Mouse (Mus musculus): Measurements from ENCODE around the gene Tmem266. TPM values are rescaled to one million over a fixed set of nuclear protein-coding genes. Genes with fewer than 3 reads are reported as not detected.

Tmem266 gene
- polyA plus RNA-seq, 1 experiment from 2014 or later = 0.31 TPM

GRCm38 (mm10) chr9:55313619-55314261 lies 13.0 kb upstream of the Tmem266 start:
- no peak overlapping the region for H3K4me3 ChIP-seq
- H3K36me3 ChIP-seq = no peaks in the 10 kb centered on the region
- H3K27ac ChIP-seq (replicated peaks) = no peak overlapping the region
- no peaks in the 10 kb centered on the region for H3K4me1 ChIP-seq
- DNase-seq (ENCODE audit: low spot score) = no peak
- no peaks in the 10 kb centered on the region for H3K9me3 ChIP-seq (replicated peaks)
- no peaks in the 10 kb centered on the region for H3K27me3 ChIP-seq (ENCODE audit: low read depth, poor library complexity, severe bottlenecking)
- WGBS = 72% methylated on average over 12 of the region's 12 CpGs

- Histone ChIP-seq H3K9me3 (replicated peaks) (no peaks in the 10 kb centered on the region), H3K27ac (replicated peaks) (no peak overlapping the region), H3K4me1 (peaks cover 23% of the 10 kb centered on the region), H3K4me3 (no peak overlapping the region), H3K36me3 (no peaks in the 10 kb centered on the region), H3K27me3 (ENCODE audit: low read depth, poor library complexity, severe bottlenecking) (peaks cover 33% of the 10 kb centered on the region)
- DNase-seq (ENCODE audit: low spot score) = no peak
- WGBS = 78% methylated on average over 1 of the region's 1 CpGs
These were observed 4.1 kb upstream of the Tmem266 start for GRCm38 (mm10) chr9:55322641-55323040.

- H3K9me3 ChIP-seq (replicated peaks) = no peaks in the 10 kb centered on the region
- H3K27ac ChIP-seq (replicated peaks) = no peak overlapping the region
- H3K36me3 ChIP-seq = no peaks in the 10 kb centered on the region
- H3K27me3 ChIP-seq (ENCODE audit: low read depth, poor library complexity, severe bottlenecking) = peaks cover 47% of the 10 kb centered on the region
- peaks cover 29% of the 10 kb centered on the region for H3K4me1 ChIP-seq
- 53% methylated on average over 8 of the region's 8 CpGs for WGBS
- no peak overlapping the region for H3K4me3 ChIP-seq
- no peak for DNase-seq (ENCODE audit: low spot score)
These were observed 2.6 kb upstream of the Tmem266 start for GRCm38 (mm10) chr9:55324085-55324484.

GRCm38 (mm10) chr9:55324516-55324915 lies 2.2 kb upstream of the Tmem266 start:
- no peak overlapping the region for H3K4me3 ChIP-seq
- H3K36me3 ChIP-seq = no peaks in the 10 kb centered on the region
- peaks cover 52% of the 10 kb centered on the region for H3K27me3 ChIP-seq (ENCODE audit: low read depth, poor library complexity, severe bottlenecking)
- no peak for DNase-seq (ENCODE audit: low spot score)
- H3K4me1 ChIP-seq = peaks cover 29% of the 10 kb centered on the region
- no peak overlapping the region for H3K27ac ChIP-seq (replicated peaks)
- 55% methylated on average over 10 of the region's 10 CpGs for WGBS
- no peaks in the 10 kb centered on the region for H3K9me3 ChIP-seq (replicated peaks)

- DNase-seq (ENCODE audit: low spot score) = peak; percentile 20
- Histone ChIP-seq H3K4me1 (peaks cover 29% of the 10 kb centered on the region), H3K9me3 (replicated peaks) (no peaks in the 10 kb centered on the region), H3K27ac (replicated peaks) (no peak overlapping the region), H3K4me3 (no peak overlapping the region), H3K27me3 (ENCODE audit: low read depth, poor library complexity, severe bottlenecking) (peaks cover 53% of the 10 kb centered on the region), H3K36me3 (no peaks in the 10 kb centered on the region)
- WGBS = 19% methylated on average over 1 of the region's 1 CpGs
These were observed 1.7 kb upstream of the Tmem266 start for GRCm38 (mm10) chr9:55325061-55325460.

GRCm38 (mm10) chr9:55325564-55326514 lies 874 bp upstream of the Tmem266 start:
- H3K4me1 ChIP-seq = peaks cover 29% of the 10 kb centered on the region
- DNase-seq (ENCODE audit: low spot score) = no peak
- WGBS = 19% methylated on average over 18 of the region's 18 CpGs

GRCm38 (mm10) chr9:55327234-55327615 lies 512 bp downstream of the Tmem266 start:
- H3K36me3 ChIP-seq = no peaks in the 10 kb centered on the region
- peak overlapping the region; percentile 83 for H3K4me3 ChIP-seq
- peaks cover 73% of the 10 kb centered on the region for H3K27me3 ChIP-seq (ENCODE audit: low read depth, poor library complexity, severe bottlenecking)
- H3K4me1 ChIP-seq = peaks cover 29% of the 10 kb centered on the region
- H3K9me3 ChIP-seq (replicated peaks) = no peaks in the 10 kb centered on the region
- H3K27ac ChIP-seq (replicated peaks) = peak overlapping the region; percentile 90
- under 1% methylated on average over 13 of the region's 13 CpGs for WGBS
- no peak for DNase-seq (ENCODE audit: low spot score)

More at GRCm38 (mm10) chr9:55325564-55326514, 874 bp upstream of the Tmem266 start:
- H3K4me3 ChIP-seq = peak overlapping the region; percentile 83
- H3K36me3 ChIP-seq = no peaks in the 10 kb centered on the region
- peaks cover 60% of the 10 kb centered on the region for H3K27me3 ChIP-seq (ENCODE audit: low read depth, poor library complexity, severe bottlenecking)
- peak overlapping the region; percentile 90 for H3K27ac ChIP-seq (replicated peaks)
- H3K9me3 ChIP-seq (replicated peaks) = no peaks in the 10 kb centered on the region

- Histone ChIP-seq H3K36me3 (no peaks in the 10 kb centered on the region), H3K9me3 (replicated peaks) (no peaks in the 10 kb centered on the region), H3K27ac (replicated peaks) (no peak overlapping the region), H3K4me3 (peak overlapping the region; percentile 5; the same call in 1 of the 2 replicates), H3K4me1 (peaks cover 35% of the 10 kb centered on the region), H3K27me3 (ENCODE audit: low read depth, poor library complexity, severe bottlenecking) (peaks cover 76% of the 10 kb centered on the region)
- 25% methylated on average over 14 of the region's 14 CpGs for WGBS
- no peak for DNase-seq (ENCODE audit: low spot score)
These were observed 1.6 kb downstream of the Tmem266 start for GRCm38 (mm10) chr9:55328151-55328918.

GRCm38 (mm10) chr9:55329401-55329800 lies 2.7 kb downstream of the Tmem266 start:
- Histone ChIP-seq H3K4me3 (no peak overlapping the region), H3K4me1 (peaks cover 35% of the 10 kb centered on the region), H3K27ac (replicated peaks) (no peak overlapping the region), H3K36me3 (no peaks in the 10 kb centered on the region), H3K9me3 (replicated peaks) (no peaks in the 10 kb centered on the region), H3K27me3 (ENCODE audit: low read depth, poor library complexity, severe bottlenecking) (peaks cover 68% of the 10 kb centered on the region)
- WGBS = 78% methylated on average over 6 of the region's 6 CpGs
- DNase-seq (ENCODE audit: low spot score) = no peak

GRCm38 (mm10) chr9:55332476-55332875 lies 5.8 kb downstream of the Tmem266 start:
- Histone ChIP-seq H3K9me3 (replicated peaks) (no peaks in the 10 kb centered on the region), H3K4me3 (no peak overlapping the region), H3K27me3 (ENCODE audit: low read depth, poor library complexity, severe bottlenecking) (peaks cover 45% of the 10 kb centered on the region), H3K27ac (replicated peaks) (no peak overlapping the region), H3K36me3 (no peaks in the 10 kb centered on the region), H3K4me1 (peaks cover 13% of the 10 kb centered on the region)
- WGBS = 49% methylated on average over 5 of the region's 5 CpGs
- no peak for DNase-seq (ENCODE audit: low spot score)

GRCm38 (mm10) chr9:55332949-55333348 lies 6.2 kb downstream of the Tmem266 start:
- Histone ChIP-seq H3K9me3 (replicated peaks) (no peaks in the 10 kb centered on the region), H3K4me3 (no peak overlapping the region), H3K4me1 (peaks cover 10% of the 10 kb centered on the region), H3K27me3 (ENCODE audit: low read depth, poor library complexity, severe bottlenecking) (peaks cover 41% of the 10 kb centered on the region), H3K36me3 (no peaks in the 10 kb centered on the region), H3K27ac (replicated peaks) (no peak overlapping the region)
- 45% methylated on average over 7 of the region's 7 CpGs for WGBS
- peak; percentile 22 for DNase-seq (ENCODE audit: low spot score)

- Histone ChIP-seq H3K27me3 (ENCODE audit: low read depth, poor library complexity, severe bottlenecking) (no peaks in the 10 kb centered on the region), H3K9me3 (replicated peaks) (no peaks in the 10 kb centered on the region)
- WGBS = 86% methylated on average over 7 of the region's 7 CpGs
These were observed 17.5 kb downstream of the Tmem266 start for GRCm38 (mm10) chr9:55344165-55344564.

More at GRCm38 (mm10) chr9:55344165-55344564, 17.5 kb downstream of the Tmem266 start:
- H3K27ac ChIP-seq (replicated peaks) = no peak overlapping the region
- no peaks in the 10 kb centered on the region for H3K4me1 ChIP-seq
- no peak overlapping the region for H3K4me3 ChIP-seq
- H3K36me3 ChIP-seq = no peaks in the 10 kb centered on the region
- no peak for DNase-seq (ENCODE audit: low spot score)

All from midbrain, embryonic 10.5 days (tissue).